Mouse (Mus musculus): Measurements from ENCODE around the gene Hist3h2ba. TPM values are rescaled to one million over a fixed set of nuclear protein-coding genes. Genes with fewer than 3 reads are reported as not detected.

Hist3h2ba gene
- polyA plus RNA-seq, 1 experiment from 2014 or later, result 395 TPM

Small RNA genes within 50 kb of the gene (microRNA-seq; reads per million reads assigned to microRNA genes)
- 1.0 reads per million for gene Gm44313

Other genes starting within 250 kb of the Hist3h2ba start
- not detected in 2 replicates for gene Olfr319, start 249.8 kb upstream of the Hist3h2ba start, polyA plus RNA-seq (2015; fragmentation: Nextera tagmentation; extraction: Ambion mirVana)
- gene Olfr318, start 224.9 kb upstream of the Hist3h2ba start, polyA plus RNA-seq (2015; fragmentation: Nextera tagmentation; extraction: Ambion mirVana), result not detected in 2 replicates
- 0.16 TPM in 1 of 2 replicates, not detected in the other for gene Olfr317, start 209.7 kb upstream of the Hist3h2ba start, polyA plus RNA-seq (2015; fragmentation: Nextera tagmentation; extraction: Ambion mirVana)
- gene Olfr316, start 196.2 kb upstream of the Hist3h2ba start, polyA plus RNA-seq (2015; fragmentation: Nextera tagmentation; extraction: Ambion mirVana), result not detected in 2 replicates
- not detected in 2 replicates for gene Olfr315, start 175.7 kb upstream of the Hist3h2ba start, polyA plus RNA-seq (2015; fragmentation: Nextera tagmentation; extraction: Ambion mirVana)
- gene Olfr314, start 166.0 kb upstream of the Hist3h2ba start, polyA plus RNA-seq (2015; fragmentation: Nextera tagmentation; extraction: Ambion mirVana), result not detected in 2 replicates
- 1.8 and 5.4 TPM in 2 replicates for gene Fam183b, start 147.0 kb upstream of the Hist3h2ba start, polyA plus RNA-seq (2015; fragmentation: Nextera tagmentation; extraction: Ambion mirVana)
- gene Olfr313, start 133.9 kb upstream of the Hist3h2ba start, polyA plus RNA-seq (2015; fragmentation: Nextera tagmentation; extraction: Ambion mirVana), result not detected in 2 replicates
- not detected in 2 replicates for gene Olfr312, start 119.7 kb upstream of the Hist3h2ba start, polyA plus RNA-seq (2015; fragmentation: Nextera tagmentation; extraction: Ambion mirVana)
- not detected in 2 replicates for gene Olfr311, start 109.7 kb upstream of the Hist3h2ba start, polyA plus RNA-seq (2015; fragmentation: Nextera tagmentation; extraction: Ambion mirVana)
- 25.1 and 25.9 TPM in 2 replicates for gene Gm12258, start 101.8 kb upstream of the Hist3h2ba start, polyA plus RNA-seq (2015; fragmentation: Nextera tagmentation; extraction: Ambion mirVana)
- 11.5 and 13.6 TPM in 2 replicates for gene 2810021J22Rik, start 81.7 kb upstream of the Hist3h2ba start, polyA plus RNA-seq (2015; fragmentation: Nextera tagmentation; extraction: Ambion mirVana)
- gene Zfp39, start 44.7 kb upstream of the Hist3h2ba start, polyA plus RNA-seq (2015; fragmentation: Nextera tagmentation; extraction: Ambion mirVana), result 7.5 and 8.1 TPM in 2 replicates
- not detected in 2 replicates for gene Btnl10, start 31.0 kb upstream of the Hist3h2ba start, polyA plus RNA-seq (2015; fragmentation: Nextera tagmentation; extraction: Ambion mirVana)
- gene Rnf187, start 10.0 kb upstream of the Hist3h2ba start, polyA plus RNA-seq (2015; fragmentation: Nextera tagmentation; extraction: Ambion mirVana), result 423 and 435 TPM in 2 replicates
- 150 and 152 TPM in 2 replicates for gene Hist3h2a, start 5.8 kb downstream of the Hist3h2ba start, polyA plus RNA-seq (2015; fragmentation: Nextera tagmentation; extraction: Ambion mirVana)
- gene Trim17, start 5.8 kb downstream of the Hist3h2ba start, polyA plus RNA-seq (2015; fragmentation: Nextera tagmentation; extraction: Ambion mirVana), result 1.8 and 2.0 TPM in 2 replicates
- gene Trim11, start 29.2 kb downstream of the Hist3h2ba start, polyA plus RNA-seq (2015; fragmentation: Nextera tagmentation; extraction: Ambion mirVana), result 24.7 and 26.4 TPM in 2 replicates
- gene Obscn, start 187.5 kb downstream of the Hist3h2ba start, polyA plus RNA-seq (2015; fragmentation: Nextera tagmentation; extraction: Ambion mirVana), result 0.11 and 0.25 TPM in 2 replicates
- 7.9 and 8.0 TPM in 2 replicates for gene Iba57, start 214.8 kb downstream of the Hist3h2ba start, polyA plus RNA-seq (2015; fragmentation: Nextera tagmentation; extraction: Ambion mirVana)
- gene Gjc2, start 234.3 kb downstream of the Hist3h2ba start, polyA plus RNA-seq (2015; fragmentation: Nextera tagmentation; extraction: Ambion mirVana), result 0.11 and 0.30 TPM in 2 replicates
- 181 and 201 TPM in 2 replicates for gene Guk1, start 243.3 kb downstream of the Hist3h2ba start, polyA plus RNA-seq (2015; fragmentation: Nextera tagmentation; extraction: Ambion mirVana)